Mouse (Mus musculus) heart, postnatal 0 days (tissue): Measurements from ENCODE around the gene Rnf5. TPM values are rescaled to one million over a fixed set of nuclear protein-coding genes. Genes with fewer than 3 reads are reported as not detected.

Experiments used
- ATAC-seq: fragments of 200-750 bp; cut with Nextera tagmentation; 2 replicates; pipeline ENCODE4 v1.8.0; 2017; ENCODE audit warnings: low read depth, moderate number of reproducible peaks, moderate library complexity; ENCODE audit not compliant: insufficient read depth
- DNase-seq: peaks from one replicate; pipeline ENCODE4 v3.0.0-alpha.2; 2016; ENCODE audit warnings: low spot score
- H3K27ac ChIP-seq: fragments of 300-500 bp; sonication (generic); 2 replicates; pipeline ENCODE4 v1.5.1; 2014; ENCODE audit warnings: low read depth, mild to moderate bottlenecking
- H3K27me3 ChIP-seq: fragments of 300-500 bp; sonication (generic); 2 replicates; pipeline ENCODE4 v1.6.1; 2014; ENCODE audit warnings: low read length, mixed read lengths; ENCODE audit not compliant: control insufficient read depth, insufficient read depth
- H3K36me3 ChIP-seq: fragments of 300-500 bp; sonication (generic); replicated peaks from 2 replicates; pipeline ENCODE4 v1.6.1; 2014; ENCODE audit warnings: low read length, mixed read lengths; ENCODE audit not compliant: control insufficient read depth, insufficient read depth
- H3K4me1 ChIP-seq: fragments of 300-500 bp; sonication (generic); 2 replicates; pipeline ENCODE4 v1.6.1; 2014; ENCODE audit warnings: antibody characterized with exemption; ENCODE audit not compliant: control insufficient read depth, insufficient read depth
- H3K4me2 ChIP-seq: fragments of 300-500 bp; sonication (generic); 2 replicates; pipeline ENCODE4 v1.6.1; 2014; ENCODE audit warnings: low read depth, mild to moderate bottlenecking, low read length, moderate library complexity
- H3K4me3 ChIP-seq: fragments of 300-500 bp; sonication (generic); 2 replicates; pipeline ENCODE4 v1.5.1; 2014; ENCODE audit warnings: low read depth, low read length
- H3K9ac ChIP-seq: fragments of 300-500 bp; sonication (generic); replicated peaks from 2 replicates; pipeline ENCODE4 v1.6.1; 2014; ENCODE audit warnings: low read depth, low read length, mixed read lengths
- H3K9me3 ChIP-seq: fragments of 300-500 bp; sonication (generic); replicated peaks from 2 replicates; pipeline ENCODE4 v1.6.1; 2016; ENCODE audit warnings: low read length; ENCODE audit not compliant: control insufficient read depth
- CTCF ChIP-seq: IDR thresholded peaks from 2 replicates; pipeline ENCODE4 v1.5.1; 2016; ENCODE audit warnings: antibody characterized with exemption, control low read depth, low read depth
- EP300 ChIP-seq: IDR thresholded peaks from 2 replicates; pipeline ENCODE4 v1.6.1; 2016; ENCODE audit warnings: antibody characterized with exemption, low read depth
- WGBS: fragments of 180-500 bp; shearing (Covaris S2); extraction: QIAGEN DNeasy Blood & Tissue Kit; methylation state at CpG from one replicate; pipeline ENCODE4 v1.1.7; 2014; 5-methylcytosine and 5-hydroxymethylcytosine counted together
- polyA plus RNA-seq: library from polyadenylated mRNA; unstranded; fragments of >200 nt; fragmentation: Nextera tagmentation; extraction: Ambion mirVana; gene quantifications from 2 replicates; pipeline ENCODE4 v1.2.1, GENCODE M21; 2015
- total RNA-seq: library from RNA; depleted of rRNA; stranded (reverse); fragments of >200 nt; gene quantifications from 2 replicates; pipeline ENCODE4 v1.2.3, GENCODE M21; 2014; ENCODE audit warnings: low replicate concordance

Gene Rnf5
- total and polyA plus RNA-seq, 2 experiments from 2014 or later = 42.5 to 79.9 TPM

GRCm38 (mm10) chr17:34631647-34632046 is 28.2 kb upstream of the Rnf5 start:
- H3K9ac ChIP-seq = peak overlapping the region; percentile 22; the same call in 1 of the 2 replicates
- 8% methylated on average over 12 of the region's 12 CpGs for WGBS
- H3K4me1 ChIP-seq = peaks cover 10% of the 10 kb centered on the region
- TF ChIP-seq CTCF = no peak
- DNase-seq = no peak
- no peak overlapping the region for H3K27ac ChIP-seq
- H3K9me3 ChIP-seq = no peaks in the 10 kb centered on the region
- no peak for ATAC-seq
- peak overlapping the region; percentile 35 for H3K4me3 ChIP-seq
- H3K27me3 ChIP-seq = peaks cover 50% of the 10 kb centered on the region
- no peaks in the 10 kb centered on the region for H3K36me3 ChIP-seq
- peak overlapping the region; percentile 59 for H3K4me2 ChIP-seq

GRCm38 (mm10) chr17:34630761-34631301 is 27.3 kb upstream of the Rnf5 start:
- no peaks in the 10 kb centered on the region for H3K9me3 ChIP-seq
- TF ChIP-seq EP300 (no peak), CTCF (no peak)
- peak overlapping the region; percentile 41; the same call in 1 of the 2 replicates for H3K9ac ChIP-seq
- no peaks in the 10 kb centered on the region for H3K36me3 ChIP-seq
- peak overlapping the region; percentile 36; the same call in 1 of the 2 replicates for H3K27ac ChIP-seq
- ATAC-seq (no peak), DNase-seq (no peak)
- H3K4me1 ChIP-seq = peaks cover 16% of the 10 kb centered on the region
- 4% methylated on average over 48 of the region's 48 CpGs for WGBS
- H3K4me2 ChIP-seq = peak overlapping the region; percentile 59
- H3K4me3 ChIP-seq = peak overlapping the region; percentile 37
- peaks cover 50% of the 10 kb centered on the region for H3K27me3 ChIP-seq

- H3K9ac ChIP-seq = no peak overlapping the region
- H3K9me3 ChIP-seq = no peaks in the 10 kb centered on the region
- no peak for ATAC-seq
- H3K27ac ChIP-seq = peak overlapping the region; percentile 36; the same call in 1 of the 2 replicates
- no peak for DNase-seq
- H3K27me3 ChIP-seq = peaks cover 50% of the 10 kb centered on the region
- H3K36me3 ChIP-seq = peaks cover 8% of the 10 kb centered on the region
- H3K4me3 ChIP-seq = peak overlapping the region; percentile 37
- peaks cover 16% of the 10 kb centered on the region for H3K4me1 ChIP-seq
- peak overlapping the region; percentile 85 for H3K4me2 ChIP-seq
- WGBS = 30% methylated on average over 12 of the region's 12 CpGs
- TF ChIP-seq EP300 (no peak), CTCF (no peak)
Measured at GRCm38 (mm10) chr17:34629796-34630603, 26.5 kb upstream of the Rnf5 start.

GRCm38 (mm10) chr17:34629221-34629751 is 25.8 kb upstream of the Rnf5 start, which contains the start of gene Prrt1:
Gene Prrt1 (plus strand): TSS chr17:34629533.
- H3K27ac ChIP-seq = peak within 1 kb of the TSS; percentile 96
- H3K4me3 ChIP-seq = peak within 1 kb of the TSS; percentile 69
- peaks cover 16% of the 10 kb centered on the region for H3K4me1 ChIP-seq
- DNase-seq (peak; percentile 20), ATAC-seq (no peak)
- no peak for TF ChIP-seq EP300
- TF ChIP-seq CTCF = no peak
- H3K36me3 ChIP-seq = peaks cover 9% of the 10 kb centered on the region
- H3K9ac ChIP-seq = peak within 1 kb of the TSS; percentile 59
- 14% methylated on average over 16 of the region's 16 CpGs for WGBS
- no peaks in the 10 kb centered on the region for H3K9me3 ChIP-seq
- H3K4me2 ChIP-seq = peak within 1 kb of the TSS; percentile 85
- peaks cover 50% of the 10 kb centered on the region for H3K27me3 ChIP-seq

- WGBS = 52% methylated on average over 5 of the region's 5 CpGs
- Histone ChIP-seq H3K27ac (peak overlapping the region; percentile 96; the same call in 1 of the 2 replicates), H3K36me3 (peaks cover 15% of the 10 kb centered on the region), H3K4me2 (peak overlapping the region; percentile 85), H3K27me3 (peaks cover 45% of the 10 kb centered on the region), H3K4me3 (peak overlapping the region; percentile 69), H3K4me1 (peaks cover 16% of the 10 kb centered on the region), H3K9ac (peak overlapping the region; percentile 59), H3K9me3 (no peaks in the 10 kb centered on the region)
- TF ChIP-seq EP300 (no peak), CTCF (no peak)
- ATAC-seq = no peak
- DNase-seq = no peak
Measured at GRCm38 (mm10) chr17:34628644-34628967, 25.1 kb upstream of the Rnf5 start.
